Mouse (Mus musculus) thymus, adult 2 months (tissue): Measurements from ENCODE around the gene Cd19. TPM values are rescaled to one million over a fixed set of nuclear protein-coding genes. Genes with fewer than 3 reads are reported as not detected.

Experiments
- DNase-seq: peaks from one replicate; pipeline ENCODE4 v3.0.0; 2021
- H3K27ac ChIP-seq: fragments of 200-500 bp; 2 replicates; pipeline ENCODE4 v1.5.1; 2012; ENCODE audit warnings: low read length, control low read depth; ENCODE audit not compliant: control insufficient read depth, insufficient read depth
- H3K27me3 ChIP-seq: fragments of 200-500 bp; 2 replicates; pipeline ENCODE4 v1.6.1; 2012; ENCODE audit warnings: mild to moderate bottlenecking, low read length, moderate library complexity, mixed read lengths; ENCODE audit not compliant: control insufficient read depth, insufficient read depth
- H3K36me3 ChIP-seq: fragments of 200-500 bp; 2 replicates; pipeline ENCODE4 v1.6.1; 2012; ENCODE audit warnings: mild to moderate bottlenecking, low read length, moderate library complexity; ENCODE audit not compliant: control insufficient read depth, insufficient read depth
- H3K4me1 ChIP-seq: fragments of 200-500 bp; replicated peaks from 2 replicates; pipeline ENCODE4 v1.6.1; 2012; ENCODE audit warnings: low read length; ENCODE audit not compliant: control insufficient read depth, insufficient read depth
- H3K4me3 ChIP-seq: fragments of 200-500 bp; 2 replicates; pipeline ENCODE4 v1.5.1; 2012; ENCODE audit warnings: mild to moderate bottlenecking, low read length, control low read depth, moderate library complexity; ENCODE audit not compliant: control insufficient read depth, insufficient read depth
- CTCF ChIP-seq: fragments of 200-500 bp; IDR thresholded peaks from 2 replicates; pipeline ENCODE4 v1.5.1; 2012; ENCODE audit warnings: mild to moderate bottlenecking, control low read depth, low read length, moderate library complexity, borderline replicate concordance; ENCODE audit not compliant: control insufficient read depth, poor library complexity, insufficient read depth; ENCODE audit errors: extremely low read depth
- POLR2A ChIP-seq: fragments of 200-500 bp; IDR thresholded peaks from 2 replicates; pipeline ENCODE4 v1.6.1; 2012; ENCODE audit warnings: mild to moderate bottlenecking, low read length, control low read depth, moderate library complexity; ENCODE audit not compliant: control insufficient read depth, poor library complexity, insufficient read depth; ENCODE audit errors: extremely low read depth
- WGBS: fragments of 180-500 bp; shearing (Covaris S2); methylation state at CpG from one replicate; pipeline ENCODE4 v1.1.7; 2018; 5-methylcytosine and 5-hydroxymethylcytosine counted together
- polyA plus RNA-seq: library from polyadenylated mRNA; depleted of rRNA; stranded (reverse); fragments of >200 nt; gene quantifications from 2 replicates; pipeline ENCODE4 v1.2.3, GENCODE M21; 2012

The Cd19 gene
- polyA plus RNA-seq, 1 experiment, result 11.6 TPM

DNA sequence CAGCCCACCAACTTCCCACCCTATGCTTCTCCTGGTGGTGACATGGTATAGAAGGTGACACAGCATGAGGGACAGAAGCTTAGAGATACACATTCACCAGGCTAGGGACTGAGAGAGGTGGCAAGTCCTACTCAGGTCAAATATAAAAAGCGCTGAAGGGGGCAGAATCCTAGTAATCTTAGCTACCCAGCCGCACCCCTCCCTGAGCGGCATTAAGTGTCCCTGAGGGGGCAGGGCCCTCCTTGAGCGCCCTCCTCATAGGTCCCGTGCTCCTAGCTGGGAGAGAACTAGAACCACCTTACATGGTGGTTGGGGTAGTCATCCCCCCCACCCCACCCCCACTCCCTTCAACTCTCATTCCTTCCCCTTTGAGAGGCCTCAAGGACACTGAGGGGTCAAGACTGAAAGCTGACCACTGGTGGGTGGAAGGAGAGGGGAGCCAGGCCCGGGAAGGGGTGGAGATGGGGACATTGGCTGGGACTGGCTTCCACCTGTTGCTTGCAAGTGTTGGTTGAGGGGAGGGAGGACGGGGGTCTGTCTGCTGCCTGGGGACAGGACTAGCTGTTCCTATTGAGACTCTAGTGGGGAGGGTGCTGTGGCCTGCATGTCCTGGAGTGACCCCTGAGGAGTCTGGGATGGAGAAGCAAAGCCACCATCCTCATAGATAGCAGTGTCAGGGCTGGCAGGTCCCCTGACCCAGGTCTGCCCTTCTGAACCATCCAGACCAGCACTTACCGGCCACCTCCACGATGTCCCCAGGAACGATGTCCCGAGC lies 44.3 kb upstream of the Cd19 start:
- Histone ChIP-seq H3K4me3 (no peak overlapping the region), H3K4me1 (peaks cover 25% of the 10 kb centered on the region), H3K27me3 (no peaks in the 10 kb centered on the region), H3K27ac (no peak overlapping the region), H3K36me3 (no peaks in the 10 kb centered on the region)
- TF ChIP-seq CTCF (no peak), POLR2A (no peak)
- DNase-seq, result no peak
- 96% methylated on average over 11 of the region's 11 CpGs for WGBS

DNA sequence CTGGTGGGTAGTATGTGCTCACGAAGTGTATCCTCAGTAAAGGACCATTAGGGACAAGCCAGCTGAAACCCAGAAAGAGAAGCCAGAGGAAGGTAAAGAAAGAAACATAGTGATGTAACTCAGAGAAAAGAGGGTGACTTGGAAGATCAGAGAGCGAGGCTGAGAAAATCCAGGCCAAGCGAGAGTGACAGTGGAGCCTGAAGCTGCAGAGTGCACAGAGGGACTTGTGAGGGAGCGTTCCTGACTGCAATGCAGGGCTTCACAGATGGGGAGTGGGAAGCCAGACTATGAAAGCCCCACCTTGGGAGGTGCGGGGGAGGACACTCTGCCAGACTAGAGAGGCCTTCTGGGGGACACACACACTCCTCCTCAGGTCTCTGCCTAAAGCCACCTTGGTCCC lies 43.5 kb upstream of the Cd19 start:
- 95% methylated on average over 5 of the region's 5 CpGs for WGBS
- Histone ChIP-seq H3K36me3 (no peaks in the 10 kb centered on the region), H3K4me3 (no peak overlapping the region), H3K27me3 (no peaks in the 10 kb centered on the region), H3K4me1 (peaks cover 25% of the 10 kb centered on the region), H3K27ac (no peak overlapping the region)
- no peak for TF ChIP-seq POLR2A
- no peak for TF ChIP-seq CTCF
- DNase-seq, result no peak

DNA sequence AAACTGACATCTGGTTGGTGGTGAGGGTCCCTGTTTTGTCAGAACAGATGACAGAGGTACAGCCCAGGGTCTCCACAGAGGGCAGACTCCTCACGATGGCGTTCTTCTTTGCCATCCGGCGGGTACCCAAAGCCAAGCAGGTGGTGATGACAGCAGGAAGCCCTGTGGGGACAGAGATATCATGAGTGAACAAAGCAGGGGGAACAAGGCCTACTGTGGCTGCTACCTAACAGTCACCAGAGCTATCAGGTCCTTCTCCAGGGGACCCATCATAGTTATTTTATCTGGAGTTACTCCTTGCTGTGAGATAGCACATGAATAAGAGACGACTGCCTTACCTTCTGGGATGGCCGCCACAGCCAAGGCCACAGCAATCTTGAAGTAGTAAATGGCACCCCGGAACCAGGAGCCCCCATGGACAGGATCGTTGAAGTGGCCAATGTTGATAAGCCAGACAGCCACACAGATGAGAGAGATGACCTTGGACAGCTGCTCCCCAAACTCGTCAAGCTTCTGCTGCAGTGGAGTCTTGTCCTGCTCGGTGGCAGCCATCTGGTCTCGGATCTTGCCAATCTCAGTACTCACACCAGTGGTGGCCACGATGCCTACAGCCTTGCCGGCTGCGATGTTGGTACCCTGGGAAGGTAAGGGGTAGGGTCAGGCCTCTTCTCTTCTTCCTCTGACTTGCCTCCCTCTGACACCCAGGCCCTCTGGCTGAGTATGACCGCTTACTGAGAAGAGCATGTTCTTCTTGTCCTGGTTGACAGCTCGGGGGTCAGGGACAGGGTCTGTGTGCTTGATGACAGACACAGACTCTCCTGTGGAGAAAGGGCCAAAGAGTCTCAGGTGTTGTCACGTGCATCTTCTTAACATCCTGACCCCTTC lies 41.9 kb upstream of the Cd19 start:
- Histone ChIP-seq H3K27ac (no peak overlapping the region), H3K27me3 (no peaks in the 10 kb centered on the region), H3K36me3 (no peaks in the 10 kb centered on the region), H3K4me1 (peaks cover 20% of the 10 kb centered on the region), H3K4me3 (no peak overlapping the region)
- DNase-seq, result no peak
- WGBS, result 74% methylated on average over 17 of the region's 17 CpGs
- no peak for TF ChIP-seq CTCF
- TF ChIP-seq POLR2A, result no peak

DNA sequence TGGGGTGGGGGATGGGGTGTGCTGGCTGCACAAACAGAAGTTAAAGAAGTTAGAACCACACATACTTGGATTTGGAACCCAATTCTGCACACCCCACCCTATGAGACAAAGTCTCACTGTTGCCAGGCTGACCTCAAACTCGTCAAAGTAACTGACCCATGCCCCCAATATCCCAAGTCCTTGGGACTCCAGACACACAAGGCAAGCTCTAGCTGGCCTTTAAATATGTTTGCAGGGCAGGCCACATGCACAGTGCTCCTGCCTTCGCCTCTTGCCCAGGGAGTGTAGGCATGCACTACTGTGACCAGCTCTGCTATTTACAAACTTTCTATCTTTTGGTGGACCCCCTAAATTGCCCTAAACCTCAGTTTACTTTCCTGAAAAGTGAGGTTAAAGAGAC lies 40.6 kb upstream of the Cd19 start:
- 89% methylated on average over 2 of the region's 2 CpGs for WGBS
- Histone ChIP-seq H3K36me3 (no peaks in the 10 kb centered on the region), H3K27me3 (no peaks in the 10 kb centered on the region), H3K27ac (no peak overlapping the region), H3K4me3 (no peak overlapping the region), H3K4me1 (peaks cover 12% of the 10 kb centered on the region)
- TF ChIP-seq POLR2A (no peak), CTCF (no peak)
- DNase-seq, result no peak

DNA sequence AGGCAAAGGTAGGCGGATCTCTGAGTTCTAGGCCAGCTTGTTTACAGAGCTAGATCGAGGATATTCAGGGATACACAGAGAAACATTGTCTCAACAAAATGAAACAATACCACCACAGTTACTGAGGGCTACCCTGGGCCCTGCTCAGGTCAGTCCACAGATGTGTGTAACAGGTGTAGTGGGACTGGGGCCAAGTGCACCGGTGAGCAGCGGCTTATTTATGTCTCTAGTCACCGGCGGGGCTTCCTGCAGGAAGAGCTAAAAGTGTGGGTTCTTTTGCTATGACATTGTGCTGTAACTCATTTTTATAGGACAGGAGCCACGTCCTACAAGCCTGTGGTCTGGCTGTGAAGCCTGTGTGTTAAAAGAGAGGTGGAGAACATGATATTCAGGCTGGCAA lies 39.2 kb upstream of the Cd19 start:
- H3K4me3 ChIP-seq, result no peak overlapping the region
- no peak for DNase-seq
- H3K4me1 ChIP-seq, result peaks cover 12% of the 10 kb centered on the region
- H3K27ac ChIP-seq, result no peak overlapping the region
- no peak for TF ChIP-seq CTCF
- TF ChIP-seq POLR2A, result no peak
- 29% methylated on average over 7 of the region's 7 CpGs for WGBS
- H3K27me3 ChIP-seq, result no peaks in the 10 kb centered on the region
- no peaks in the 10 kb centered on the region for H3K36me3 ChIP-seq

DNA sequence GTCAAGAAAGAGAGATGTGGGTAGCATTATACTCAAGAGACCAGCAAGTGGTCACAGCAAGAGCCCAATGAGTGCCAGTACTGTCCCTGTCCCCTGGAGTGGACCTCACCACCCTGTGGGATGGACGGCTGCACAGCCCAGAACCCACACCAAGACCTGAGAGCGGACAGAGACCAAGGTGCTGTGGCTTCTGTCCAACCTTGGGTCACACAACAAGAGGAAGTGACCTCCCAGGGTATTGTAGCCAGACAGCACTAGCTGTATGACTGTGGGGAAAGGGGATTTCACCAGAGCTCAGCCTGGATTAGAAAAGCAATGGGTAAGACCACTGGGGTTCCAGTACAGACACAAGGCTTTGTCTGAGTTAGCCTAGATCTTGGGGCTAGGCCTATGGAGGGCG lies 37.6 kb upstream of the Cd19 start:
- H3K4me3 ChIP-seq, result no peak overlapping the region
- WGBS, result 95% methylated on average over 3 of the region's 3 CpGs
- no peak overlapping the region for H3K27ac ChIP-seq
- no peaks in the 10 kb centered on the region for H3K27me3 ChIP-seq
- H3K4me1 ChIP-seq, result peaks cover 17% of the 10 kb centered on the region
- DNase-seq, result no peak
- no peaks in the 10 kb centered on the region for H3K36me3 ChIP-seq
- TF ChIP-seq POLR2A (no peak), CTCF (no peak)

DNA sequence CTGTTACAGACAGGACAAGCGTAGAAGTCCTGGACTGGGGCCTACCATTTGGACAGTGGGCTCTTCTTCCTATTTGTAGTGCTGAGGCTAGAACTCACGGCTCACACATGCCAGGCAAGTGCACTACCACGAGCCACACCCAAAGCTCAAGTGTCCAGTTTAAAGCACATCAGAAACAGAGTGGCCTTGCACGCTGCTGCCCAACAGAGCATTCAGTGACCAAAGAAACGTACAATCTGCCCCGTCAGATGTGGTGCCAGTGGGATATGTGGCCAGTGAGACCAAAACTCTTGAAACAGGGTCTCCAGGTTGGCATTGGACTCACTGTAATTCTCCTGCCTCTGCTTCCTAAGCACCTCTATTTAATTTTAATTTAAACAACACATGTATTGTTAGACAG lies 36.0 kb upstream of the Cd19 start:
- H3K27me3 ChIP-seq, result no peaks in the 10 kb centered on the region
- peaks cover 12% of the 10 kb centered on the region for H3K4me1 ChIP-seq
- TF ChIP-seq POLR2A, result no peak
- TF ChIP-seq CTCF, result no peak
- H3K36me3 ChIP-seq, result no peaks in the 10 kb centered on the region
- 94% methylated on average over 6 of the region's 6 CpGs for WGBS
- H3K27ac ChIP-seq, result no peak overlapping the region
- no peak overlapping the region for H3K4me3 ChIP-seq
- no peak for DNase-seq
